Mouse (Mus musculus) heart, embryonic 10.5 days (tissue): ENCODE results near the gene D430042O09Rik. TPM values are rescaled to one million over a fixed set of nuclear protein-coding genes. Genes with fewer than 3 reads are reported as not detected.

ENCODE experiments used
- DNase-seq: peaks from one replicate; pipeline ENCODE4 v3.0.0-alpha.2; 2017; ENCODE audit warnings: low spot score
- H3K27ac ChIP-seq: fragments of 300-500 bp; sonication (generic); 2 replicates; pipeline ENCODE4 v1.5.1; 2016; ENCODE audit warnings: mild to moderate bottlenecking
- H3K27me3 ChIP-seq: fragments of 300-500 bp; sonication (generic); 2 replicates; pipeline ENCODE4 v1.6.1; 2016; ENCODE audit warnings: mild to moderate bottlenecking; ENCODE audit not compliant: poor library complexity, insufficient read depth, severe bottlenecking
- H3K36me3 ChIP-seq: fragments of 300-500 bp; sonication (generic); 2 replicates; pipeline ENCODE4 v1.6.1; 2016; ENCODE audit warnings: mild to moderate bottlenecking, moderate library complexity
- H3K4me1 ChIP-seq: fragments of 300-500 bp; sonication (generic); 2 replicates; pipeline ENCODE4 v1.6.1; 2016; ENCODE audit warnings: mild to moderate bottlenecking
- H3K4me3 ChIP-seq: fragments of 300-500 bp; sonication (generic); 2 replicates; pipeline ENCODE4 v1.5.1; 2016; ENCODE audit warnings: mild to moderate bottlenecking, moderate library complexity
- H3K9me3 ChIP-seq: fragments of 300-500 bp; sonication (generic); 2 replicates; pipeline ENCODE4 v1.6.1; 2016; ENCODE audit warnings: mild to moderate bottlenecking, moderate library complexity
- WGBS: fragments of 180-500 bp; shearing (Covaris S2); methylation state at CpG from one replicate; pipeline ENCODE4 v1.1.7; 2016; 5-methylcytosine and 5-hydroxymethylcytosine counted together
- polyA plus RNA-seq: library from polyadenylated mRNA; unstranded; fragments of >200 nt; fragmentation: Nextera tagmentation; extraction: Ambion mirVana; gene quantifications from 2 replicates; pipeline ENCODE4 v1.2.1, GENCODE M21; 2016

D430042O09Rik gene
- polyA plus RNA-seq, 1 experiment from 2014 or later: 9.2 TPM

- H3K4me1 ChIP-seq: peaks cover 55% of the 10 kb centered on the region
- H3K36me3 ChIP-seq: no peaks in the 10 kb centered on the region
- DNase-seq: peak; percentile 82
- H3K9me3 ChIP-seq: no peaks in the 10 kb centered on the region
- H3K4me3 ChIP-seq: no peak overlapping the region
- no peaks in the 10 kb centered on the region for H3K27me3 ChIP-seq
- H3K27ac ChIP-seq: peak overlapping the region; percentile 50; the same call in 1 of the 2 replicates
- 14% methylated on average over 2 of the region's 2 CpGs for WGBS
These were observed 9.0 kb downstream of the D430042O09Rik start for GRCm38 (mm10) chr7:125716724-125717123.

- Histone ChIP-seq H3K27me3 (no peaks in the 10 kb centered on the region), H3K4me1 (peaks cover 55% of the 10 kb centered on the region), H3K4me3 (no peak overlapping the region), H3K36me3 (no peaks in the 10 kb centered on the region), H3K9me3 (no peaks in the 10 kb centered on the region), H3K27ac (no peak overlapping the region)
- DNase-seq: no peak
These were observed 9.9 kb downstream of the D430042O09Rik start for GRCm38 (mm10) chr7:125717612-125718011.

- 50% methylated on average over 5 of the region's 5 CpGs for WGBS
- Histone ChIP-seq H3K4me3 (no peak overlapping the region), H3K27me3 (no peaks in the 10 kb centered on the region), H3K36me3 (no peaks in the 10 kb centered on the region), H3K4me1 (peaks cover 55% of the 10 kb centered on the region), H3K27ac (peak overlapping the region; percentile 69; the same call in 1 of the 2 replicates), H3K9me3 (no peaks in the 10 kb centered on the region)
- DNase-seq: no peak
These were observed 12.7 kb downstream of the D430042O09Rik start for GRCm38 (mm10) chr7:125720370-125720769.

- 75% methylated on average over 4 of the region's 4 CpGs for WGBS
- no peaks in the 10 kb centered on the region for H3K27me3 ChIP-seq
- no peak overlapping the region for H3K4me3 ChIP-seq
- H3K36me3 ChIP-seq: no peaks in the 10 kb centered on the region
- no peak for DNase-seq
- peak overlapping the region; percentile 44; the same call in 1 of the 2 replicates for H3K27ac ChIP-seq
- H3K9me3 ChIP-seq: no peaks in the 10 kb centered on the region
- peaks cover 50% of the 10 kb centered on the region for H3K4me1 ChIP-seq
These were observed 13.3 kb downstream of the D430042O09Rik start for GRCm38 (mm10) chr7:125721033-125721432.

- Histone ChIP-seq H3K4me3 (no peak overlapping the region), H3K27me3 (no peaks in the 10 kb centered on the region), H3K27ac (no peak overlapping the region), H3K36me3 (no peaks in the 10 kb centered on the region), H3K4me1 (peaks cover 39% of the 10 kb centered on the region), H3K9me3 (no peaks in the 10 kb centered on the region)
- no peak for DNase-seq
These were observed 14.4 kb downstream of the D430042O09Rik start for GRCm38 (mm10) chr7:125722127-125722526.

GRCm38 (mm10) chr7:125723189-125723972 is 15.7 kb downstream of the D430042O09Rik start:
- 45% methylated on average over 5 of the region's 5 CpGs for WGBS
- H3K9me3 ChIP-seq: no peaks in the 10 kb centered on the region
- DNase-seq: no peak
- H3K4me1 ChIP-seq: peaks cover 40% of the 10 kb centered on the region
- no peak overlapping the region for H3K27ac ChIP-seq
- no peak overlapping the region for H3K4me3 ChIP-seq
- no peaks in the 10 kb centered on the region for H3K27me3 ChIP-seq
- H3K36me3 ChIP-seq: no peaks in the 10 kb centered on the region

GRCm38 (mm10) chr7:125731679-125732078 is 24.0 kb downstream of the D430042O09Rik start:
- Histone ChIP-seq H3K4me1 (peaks cover 15% of the 10 kb centered on the region; the same call in 1 of the 2 replicates), H3K27ac (no peak overlapping the region), H3K27me3 (no peaks in the 10 kb centered on the region; the same call in 1 of the 2 replicates), H3K4me3 (no peak overlapping the region), H3K36me3 (no peaks in the 10 kb centered on the region), H3K9me3 (no peaks in the 10 kb centered on the region)
- DNase-seq: no peak

- no peak overlapping the region for H3K4me3 ChIP-seq
- H3K36me3 ChIP-seq: no peaks in the 10 kb centered on the region
- 88% methylated on average over 4 of the region's 4 CpGs for WGBS
- H3K9me3 ChIP-seq: no peaks in the 10 kb centered on the region
- H3K27me3 ChIP-seq: no peaks in the 10 kb centered on the region; the same call in 1 of the 2 replicates
- no peak overlapping the region for H3K27ac ChIP-seq
- no peak for DNase-seq
- H3K4me1 ChIP-seq: peaks cover 15% of the 10 kb centered on the region
These were observed 26.1 kb downstream of the D430042O09Rik start for GRCm38 (mm10) chr7:125733791-125734190.

GRCm38 (mm10) chr7:125736366-125737015 is 28.8 kb downstream of the D430042O09Rik start:
- WGBS: 77% methylated on average over 4 of the region's 4 CpGs
- H3K36me3 ChIP-seq: no peaks in the 10 kb centered on the region

GRCm38 (mm10) chr7:125740521-125740920 is 32.8 kb downstream of the D430042O09Rik start:
- no peaks in the 10 kb centered on the region for H3K27me3 ChIP-seq
- WGBS: 89% methylated on average over 2 of the region's 2 CpGs
- H3K36me3 ChIP-seq: no peaks in the 10 kb centered on the region
- no peak overlapping the region for H3K27ac ChIP-seq
- no peaks in the 10 kb centered on the region for H3K9me3 ChIP-seq
- H3K4me3 ChIP-seq: no peak overlapping the region
- peaks cover 31% of the 10 kb centered on the region for H3K4me1 ChIP-seq
- DNase-seq: no peak

More at GRCm38 (mm10) chr7:125736366-125737015, 28.8 kb downstream of the D430042O09Rik start:
- Histone ChIP-seq H3K9me3 (no peaks in the 10 kb centered on the region), H3K27me3 (no peaks in the 10 kb centered on the region), H3K4me3 (no peak overlapping the region), H3K4me1 (peaks cover 23% of the 10 kb centered on the region), H3K27ac (no peak overlapping the region)
- no peak for DNase-seq

- Histone ChIP-seq H3K4me1 (peaks cover 31% of the 10 kb centered on the region), H3K4me3 (no peak overlapping the region), H3K9me3 (no peaks in the 10 kb centered on the region), H3K27ac (peak overlapping the region; percentile 17; the same call in 1 of the 2 replicates), H3K36me3 (no peaks in the 10 kb centered on the region), H3K27me3 (no peaks in the 10 kb centered on the region)
- WGBS: 36% methylated on average over 1 of the region's 1 CpGs
- no peak for DNase-seq
These were observed 33.6 kb downstream of the D430042O09Rik start for GRCm38 (mm10) chr7:125741271-125741703.

- no peak for DNase-seq
- Histone ChIP-seq H3K27me3 (no peaks in the 10 kb centered on the region), H3K27ac (no peak overlapping the region), H3K4me3 (no peak overlapping the region), H3K9me3 (no peaks in the 10 kb centered on the region), H3K4me1 (peaks cover 29% of the 10 kb centered on the region; the same call in 1 of the 2 replicates), H3K36me3 (no peaks in the 10 kb centered on the region)
- 76% methylated on average over 1 of the region's 1 CpGs for WGBS
These were observed 37.1 kb downstream of the D430042O09Rik start for GRCm38 (mm10) chr7:125744774-125745173.

- Histone ChIP-seq H3K36me3 (no peaks in the 10 kb centered on the region), H3K4me3 (no peak overlapping the region), H3K4me1 (peaks cover 27% of the 10 kb centered on the region), H3K27ac (no peak overlapping the region), H3K9me3 (no peaks in the 10 kb centered on the region), H3K27me3 (no peaks in the 10 kb centered on the region)
- 82% methylated on average over 2 of the region's 2 CpGs for WGBS
- no peak for DNase-seq
These were observed 39.1 kb downstream of the D430042O09Rik start for GRCm38 (mm10) chr7:125746621-125747315.
